Mouse (Mus musculus) liver, adult 2 months (tissue): ENCODE data around the gene Serpinb6c.

Experiments used
- CTCF ChIP-seq: fragments of 200-500 bp; IDR thresholded peaks from 2 replicates; pipeline ENCODE4 v1.5.1; 2011; ENCODE audit warnings: low read depth, low read length, control low read depth
- POLR2A ChIP-seq: fragments of 200-500 bp; IDR thresholded peaks from 2 replicates; pipeline ENCODE4 v1.6.1; 2011; ENCODE audit warnings: low read length, control low read depth; ENCODE audit not compliant: insufficient read depth; ENCODE audit errors: extremely low read depth

DNA sequence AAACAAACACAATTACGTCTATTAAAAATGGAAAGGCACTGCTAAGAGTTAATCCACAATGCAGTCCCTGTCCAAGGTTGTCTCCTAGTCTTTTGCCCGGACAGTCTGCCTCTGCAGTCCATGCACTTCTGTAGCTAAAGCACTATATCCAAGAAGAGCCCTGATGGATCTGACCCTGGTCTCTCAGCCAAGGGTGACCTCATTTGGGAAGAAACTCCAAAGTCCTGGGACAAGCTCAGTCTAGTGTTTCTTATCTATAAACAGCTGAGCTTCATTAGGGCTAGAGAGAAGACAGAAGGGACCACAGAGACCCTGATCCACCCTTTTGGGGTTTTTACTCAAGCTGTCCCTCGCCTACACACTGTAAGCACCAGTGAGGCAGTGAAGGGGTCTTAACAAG is 25.4 kb upstream of the Serpinb6c start:
- TF ChIP-seq POLR2A (no peak), CTCF (no peak)
